Mouse (Mus musculus): ENCODE results near the gene Ros1. TPM values are rescaled to one million over a fixed set of nuclear protein-coding genes. Genes with fewer than 3 reads are reported as not detected.
A peak's percentile ranks its signal among the peaks of the same experiment; 100 is the strongest.

Ros1 gene
- polyA plus RNA-seq, 1 experiment from 2014 or later: not detected

DNA sequence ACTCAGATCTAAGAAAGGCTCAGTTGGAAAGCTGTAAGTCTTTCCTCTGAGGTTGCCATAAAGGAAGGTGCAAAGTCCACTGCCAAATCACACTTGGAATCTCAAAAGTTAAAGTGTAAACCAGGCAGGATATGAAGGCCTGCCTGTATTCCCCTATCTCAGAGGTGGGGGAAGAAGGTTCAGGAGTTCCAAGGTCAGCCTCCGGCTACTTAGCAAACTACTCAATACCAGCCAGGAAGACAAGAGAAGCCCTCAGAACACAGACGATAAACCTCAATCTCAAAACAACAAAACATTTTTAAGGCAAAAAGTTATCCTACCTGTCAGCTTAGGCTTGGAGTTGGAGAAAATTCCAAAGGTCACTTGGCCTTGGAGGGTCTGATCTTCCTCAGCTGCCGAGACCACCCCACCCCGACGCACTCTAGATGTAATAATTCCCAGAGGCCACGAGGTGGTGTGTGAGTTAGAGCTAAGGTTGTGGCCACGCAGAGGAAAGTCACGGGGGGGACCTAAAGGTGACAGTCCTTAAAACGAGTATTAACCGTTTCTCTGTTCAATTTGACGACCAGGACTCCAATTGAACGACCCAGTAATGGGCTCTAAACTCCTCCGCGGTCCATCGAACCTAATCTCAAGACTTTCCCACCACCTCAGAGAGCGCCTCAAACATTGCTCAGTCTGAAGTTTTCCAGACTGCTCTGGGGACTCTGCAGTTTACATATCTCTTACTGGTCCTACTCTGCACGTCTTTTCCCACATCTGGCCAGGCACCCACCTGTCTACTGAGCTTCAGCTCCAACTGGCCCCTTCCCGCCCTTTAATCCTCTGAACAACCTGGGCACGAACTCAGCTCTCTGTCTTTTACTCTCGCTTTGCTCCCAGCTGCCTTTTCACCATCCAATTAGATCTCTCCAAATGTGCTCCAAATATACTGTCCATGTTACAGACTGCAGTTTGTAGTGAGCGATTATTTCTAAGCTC lies 37.4 kb upstream of the Ros1 start:
- peak; percentile 22; the same call in 1 of the 2 replicates for ATAC-seq (ENCODE audit: low FRiP score)
- Histone ChIP-seq H3K9me3 (ENCODE audit: control insufficient read depth, low read length) (no peaks in the 10 kb centered on the region), H3K9ac (ENCODE audit: low read depth, low read length) (no peak overlapping the region), H3K4me2 (replicated peaks; ENCODE audit: low read depth, low read length) (peak overlapping the region; percentile 83), H3K4me1 (replicated peaks; ENCODE audit: control insufficient read depth, insufficient read depth, low read length) (no peaks in the 10 kb centered on the region), H3K36me3 (ENCODE audit: control insufficient read depth, insufficient read depth, low read length) (no peaks in the 10 kb centered on the region), H3K27me3 (ENCODE audit: control insufficient read depth, insufficient read depth, low read length) (no peaks in the 10 kb centered on the region), H3K27ac (ENCODE audit: low read depth, low read length) (no peak overlapping the region), H3K4me3 (ENCODE audit: low read depth, low read length) (peak overlapping the region; percentile 83)
- WGBS: 15% methylated on average over 21 of the region's 21 CpGs
- peak; percentile 62 for DNase-seq (ENCODE audit: low spot score)

DNA sequence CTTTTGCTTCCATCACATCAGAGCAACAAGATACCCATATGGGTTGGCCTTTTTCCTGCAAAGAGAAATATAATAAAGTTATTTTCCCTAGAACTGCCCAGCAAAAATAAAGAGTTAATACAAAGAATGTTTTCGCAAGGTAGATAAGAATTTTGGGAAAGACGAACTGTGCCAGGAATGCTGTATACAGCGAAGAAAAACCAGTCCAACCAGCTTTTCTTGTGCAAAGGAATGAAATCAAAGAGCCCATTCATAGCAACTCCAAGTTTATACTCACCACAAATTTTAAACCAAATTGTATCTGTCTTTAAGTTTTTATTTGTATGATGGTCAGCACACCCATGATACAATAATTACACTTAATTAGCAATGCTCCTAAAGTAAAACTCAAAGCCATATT lies 24.6 kb upstream of the Ros1 start:
- Histone ChIP-seq H3K9ac (ENCODE audit: low read depth, low read length) (no peak overlapping the region), H3K9me3 (ENCODE audit: control insufficient read depth, low read length) (no peaks in the 10 kb centered on the region), H3K4me2 (replicated peaks; ENCODE audit: low read depth, low read length) (no peak overlapping the region), H3K27ac (ENCODE audit: low read depth, low read length) (no peak overlapping the region), H3K4me3 (ENCODE audit: low read depth, low read length) (no peak overlapping the region), H3K36me3 (ENCODE audit: control insufficient read depth, insufficient read depth, low read length) (no peaks in the 10 kb centered on the region), H3K27me3 (ENCODE audit: control insufficient read depth, insufficient read depth, low read length) (no peaks in the 10 kb centered on the region), H3K4me1 (replicated peaks; ENCODE audit: control insufficient read depth, insufficient read depth, low read length) (no peaks in the 10 kb centered on the region)
- DNase-seq (ENCODE audit: low spot score): no peak
- 82% methylated on average over 3 of the region's 3 CpGs for WGBS
- no peak for ATAC-seq (ENCODE audit: low FRiP score)

DNA sequence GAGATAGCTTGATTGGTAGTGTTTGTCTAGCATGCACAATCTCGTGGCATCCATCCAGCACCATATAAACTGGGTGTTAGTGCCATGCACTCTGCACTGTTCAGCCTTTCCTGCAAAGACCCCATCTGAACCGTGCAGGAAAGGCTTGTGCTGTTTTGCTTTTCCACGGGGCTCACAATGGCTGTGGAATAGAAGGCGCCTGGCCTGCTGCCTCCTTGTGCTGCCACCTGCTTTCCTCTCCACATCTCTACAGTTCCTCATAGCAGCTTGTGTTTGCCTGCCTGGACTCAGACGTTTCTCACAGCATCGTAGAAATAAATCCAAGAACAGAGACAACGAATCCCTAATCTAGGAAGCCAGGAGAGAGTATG lies 22.5 kb upstream of the Ros1 start:
- DNase-seq (ENCODE audit: low spot score): no peak
- 55% methylated on average over 7 of the region's 7 CpGs for WGBS

DNA sequence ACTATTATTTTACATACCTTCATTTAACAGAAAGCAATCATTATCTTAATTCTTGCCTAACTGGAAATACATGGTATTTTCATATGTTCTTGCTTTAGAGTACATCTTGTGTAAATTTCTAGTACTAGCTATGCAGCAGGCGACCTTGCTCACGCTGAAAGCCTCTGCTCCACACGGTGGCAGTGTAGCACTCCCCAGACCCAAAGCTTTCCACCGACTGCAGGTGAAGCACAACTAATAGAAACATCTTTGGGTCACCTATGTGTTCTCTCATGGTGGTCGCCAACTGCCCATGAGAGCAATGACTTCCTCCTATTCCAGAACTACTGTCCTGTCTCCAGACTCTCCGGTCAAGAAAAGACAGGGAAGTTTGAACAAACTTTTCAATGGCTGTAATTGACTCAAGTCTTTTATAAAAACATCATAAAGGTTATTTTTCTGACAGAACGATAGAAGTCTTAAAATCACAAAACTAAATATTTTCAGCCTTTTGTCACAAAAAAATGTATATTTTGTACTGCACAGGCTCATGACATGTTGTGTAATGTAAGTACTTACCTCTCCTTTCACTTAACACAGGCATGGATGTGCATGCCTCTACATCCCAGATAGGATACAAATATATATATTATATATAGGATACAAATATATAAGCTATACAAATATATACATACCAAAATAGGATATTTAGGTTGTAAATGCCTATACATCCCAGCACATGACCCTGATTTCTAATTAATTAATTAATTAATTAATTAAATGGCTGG lies 21.9 kb upstream of the Ros1 start:
- H3K9me3 ChIP-seq (ENCODE audit: control insufficient read depth, low read length): no peaks in the 10 kb centered on the region
- no peaks in the 10 kb centered on the region for H3K27me3 ChIP-seq (ENCODE audit: control insufficient read depth, insufficient read depth, low read length)
- H3K4me1 ChIP-seq (replicated peaks; ENCODE audit: control insufficient read depth, insufficient read depth, low read length): no peaks in the 10 kb centered on the region
- H3K27ac ChIP-seq (ENCODE audit: low read depth, low read length): no peak overlapping the region
- WGBS: 23% methylated on average over 7 of the region's 7 CpGs
- H3K9ac ChIP-seq (ENCODE audit: low read depth, low read length): no peak overlapping the region
- H3K4me3 ChIP-seq (ENCODE audit: low read depth, low read length): no peak overlapping the region
- peak; percentile 57 for DNase-seq (ENCODE audit: low spot score)
- no peak overlapping the region for H3K4me2 ChIP-seq (replicated peaks; ENCODE audit: low read depth, low read length)
- peak; percentile 45; the same call in 1 of the 2 replicates for ATAC-seq (ENCODE audit: low FRiP score)
- no peaks in the 10 kb centered on the region for H3K36me3 ChIP-seq (ENCODE audit: control insufficient read depth, insufficient read depth, low read length)

More for the DNA sequence above, 22.5 kb upstream of the Ros1 start:
- H3K36me3 ChIP-seq (ENCODE audit: control insufficient read depth, insufficient read depth, low read length): no peaks in the 10 kb centered on the region
- ATAC-seq (ENCODE audit: low FRiP score): no peak
- H3K4me2 ChIP-seq (replicated peaks; ENCODE audit: low read depth, low read length): no peak overlapping the region
- no peaks in the 10 kb centered on the region for H3K27me3 ChIP-seq (ENCODE audit: control insufficient read depth, insufficient read depth, low read length)
- H3K9ac ChIP-seq (ENCODE audit: low read depth, low read length): no peak overlapping the region
- H3K4me1 ChIP-seq (replicated peaks; ENCODE audit: control insufficient read depth, insufficient read depth, low read length): no peaks in the 10 kb centered on the region
- H3K27ac ChIP-seq (ENCODE audit: low read depth, low read length): no peak overlapping the region
- no peaks in the 10 kb centered on the region for H3K9me3 ChIP-seq (ENCODE audit: control insufficient read depth, low read length)
- H3K4me3 ChIP-seq (ENCODE audit: low read depth, low read length): no peak overlapping the region

DNA sequence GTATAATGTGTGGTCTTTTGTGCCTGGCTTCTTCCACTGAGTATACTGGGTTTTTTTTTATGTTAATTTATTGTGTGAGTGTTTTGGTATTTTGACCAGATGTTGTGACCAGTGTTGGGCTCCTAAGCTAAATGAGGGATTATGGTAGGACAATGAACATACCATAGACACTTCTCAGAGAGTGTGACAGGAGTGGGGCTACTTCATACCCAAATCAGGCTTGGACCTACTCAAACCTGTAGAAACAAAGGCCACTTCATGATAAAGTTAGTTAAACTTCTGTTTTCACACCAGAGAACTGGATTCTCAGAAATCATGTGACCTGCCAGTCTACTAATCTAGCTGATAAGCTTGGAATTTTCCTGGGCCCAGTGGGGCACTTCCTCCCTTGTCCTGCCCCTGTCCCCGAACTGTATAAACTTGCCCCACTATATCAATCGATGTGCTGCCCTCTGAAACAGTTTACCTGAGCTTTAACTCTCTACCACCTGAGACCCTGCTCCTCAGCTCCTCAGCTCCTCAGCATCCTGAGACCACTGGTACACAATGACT lies 20.3 kb upstream of the Ros1 start:
- WGBS: 72% methylated on average over 2 of the region's 2 CpGs
- H3K36me3 ChIP-seq (ENCODE audit: control insufficient read depth, insufficient read depth, low read length): no peaks in the 10 kb centered on the region
- no peaks in the 10 kb centered on the region for H3K9me3 ChIP-seq (ENCODE audit: control insufficient read depth, low read length)
- no peak overlapping the region for H3K9ac ChIP-seq (ENCODE audit: low read depth, low read length)
- no peaks in the 10 kb centered on the region for H3K27me3 ChIP-seq (ENCODE audit: control insufficient read depth, insufficient read depth, low read length)
- DNase-seq (ENCODE audit: low spot score) (no peak), ATAC-seq (ENCODE audit: low FRiP score) (no peak)
- no peaks in the 10 kb centered on the region for H3K4me1 ChIP-seq (replicated peaks; ENCODE audit: control insufficient read depth, insufficient read depth, low read length)
- no peak overlapping the region for H3K27ac ChIP-seq (ENCODE audit: low read depth, low read length)
- H3K4me3 ChIP-seq (ENCODE audit: low read depth, low read length): no peak overlapping the region
- no peak overlapping the region for H3K4me2 ChIP-seq (replicated peaks; ENCODE audit: low read depth, low read length)

DNA sequence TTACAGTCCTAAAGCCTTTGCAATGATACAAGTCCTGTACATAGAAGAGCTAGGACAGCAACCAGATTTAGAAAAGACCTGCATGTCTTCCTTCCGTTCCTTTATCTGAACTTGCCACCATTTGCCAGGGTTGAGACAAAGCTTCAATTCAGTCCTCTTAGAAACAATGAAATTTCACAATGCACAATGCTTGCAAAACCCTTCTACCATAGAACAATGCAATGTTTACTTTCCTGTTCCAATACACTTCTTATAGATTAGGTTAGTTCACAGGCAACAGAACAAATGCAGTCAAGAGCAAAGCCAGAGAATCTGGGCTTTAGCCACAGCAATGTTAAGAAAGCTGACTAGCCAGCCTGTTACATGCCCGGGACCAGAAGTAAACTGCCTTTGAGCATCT lies 9.0 kb upstream of the Ros1 start:
- Histone ChIP-seq H3K27me3 (ENCODE audit: control insufficient read depth, insufficient read depth, low read length) (no peaks in the 10 kb centered on the region), H3K9ac (ENCODE audit: low read depth, low read length) (no peak overlapping the region), H3K9me3 (ENCODE audit: control insufficient read depth, low read length) (no peaks in the 10 kb centered on the region), H3K4me1 (replicated peaks; ENCODE audit: control insufficient read depth, insufficient read depth, low read length) (no peaks in the 10 kb centered on the region), H3K4me2 (replicated peaks; ENCODE audit: low read depth, low read length) (no peak overlapping the region), H3K4me3 (ENCODE audit: low read depth, low read length) (no peak overlapping the region), H3K27ac (ENCODE audit: low read depth, low read length) (no peak overlapping the region), H3K36me3 (ENCODE audit: control insufficient read depth, insufficient read depth, low read length) (no peaks in the 10 kb centered on the region)
- DNase-seq (ENCODE audit: low spot score) (no peak), ATAC-seq (ENCODE audit: low FRiP score) (no peak)
- WGBS: 80% methylated on average over 2 of the region's 2 CpGs

DNA sequence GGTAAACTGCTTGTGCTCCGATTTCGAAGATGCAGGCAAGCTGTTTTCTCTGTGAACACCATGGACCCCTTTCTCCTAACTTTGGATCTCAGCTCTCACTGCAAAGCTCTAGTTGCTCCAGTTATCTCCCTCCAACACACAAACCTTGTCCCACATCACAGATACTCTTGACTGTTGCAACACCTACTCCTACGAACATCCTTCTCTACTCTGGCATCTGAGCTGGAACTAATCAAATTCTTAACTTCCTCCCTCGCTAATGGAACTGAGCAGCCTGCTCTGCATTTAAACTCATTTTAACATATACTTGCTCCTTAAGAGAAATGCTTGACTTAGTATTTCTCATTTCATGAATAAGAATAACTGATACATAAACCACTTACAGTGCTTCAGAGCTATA lies 9.1 kb downstream of the Ros1 start:
- no peak for DNase-seq (ENCODE audit: low spot score)
- ATAC-seq (ENCODE audit: low FRiP score): no peak

DNA sequence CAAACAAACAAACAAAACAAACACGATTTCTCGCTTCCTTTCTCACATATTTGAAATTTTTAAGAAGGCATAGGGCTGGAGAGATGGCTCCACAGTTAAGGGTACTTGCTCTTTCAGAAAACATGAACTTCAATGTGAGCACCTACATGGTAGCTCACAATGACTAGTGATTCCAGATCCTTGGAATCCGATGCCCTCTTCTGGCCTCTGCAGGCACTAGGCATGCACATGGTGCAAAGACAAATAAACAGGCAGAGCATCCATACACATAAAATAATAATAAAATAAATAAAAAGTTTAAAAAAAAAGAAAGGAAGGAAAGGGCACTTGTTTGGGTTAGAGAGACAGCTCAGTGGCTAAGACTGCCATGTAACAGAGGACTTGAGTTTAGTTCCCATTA lies 12.2 kb downstream of the Ros1 start:
- 83% methylated on average over 3 of the region's 3 CpGs for WGBS
- H3K9me3 ChIP-seq (ENCODE audit: control insufficient read depth, low read length): no peaks in the 10 kb centered on the region
- H3K9ac ChIP-seq (ENCODE audit: low read depth, low read length): no peak overlapping the region

More for the DNA sequence above, 9.1 kb downstream of the Ros1 start:
- H3K4me3 ChIP-seq (ENCODE audit: low read depth, low read length): no peak overlapping the region
- H3K27me3 ChIP-seq (ENCODE audit: control insufficient read depth, insufficient read depth, low read length): no peaks in the 10 kb centered on the region
- 88% methylated on average over 4 of the region's 4 CpGs for WGBS
- no peaks in the 10 kb centered on the region for H3K36me3 ChIP-seq (ENCODE audit: control insufficient read depth, insufficient read depth, low read length)
- no peak overlapping the region for H3K9ac ChIP-seq (ENCODE audit: low read depth, low read length)
- no peak overlapping the region for H3K27ac ChIP-seq (ENCODE audit: low read depth, low read length)
- H3K9me3 ChIP-seq (ENCODE audit: control insufficient read depth, low read length): no peaks in the 10 kb centered on the region
- no peaks in the 10 kb centered on the region for H3K4me1 ChIP-seq (replicated peaks; ENCODE audit: control insufficient read depth, insufficient read depth, low read length)
- H3K4me2 ChIP-seq (replicated peaks; ENCODE audit: low read depth, low read length): no peak overlapping the region

More for the DNA sequence above, 12.2 kb downstream of the Ros1 start:
- no peaks in the 10 kb centered on the region for H3K27me3 ChIP-seq (ENCODE audit: control insufficient read depth, insufficient read depth, low read length)
- no peak for DNase-seq (ENCODE audit: low spot score)
- H3K4me1 ChIP-seq (replicated peaks; ENCODE audit: control insufficient read depth, insufficient read depth, low read length): no peaks in the 10 kb centered on the region
- no peak overlapping the region for H3K4me3 ChIP-seq (ENCODE audit: low read depth, low read length)
- H3K36me3 ChIP-seq (ENCODE audit: control insufficient read depth, insufficient read depth, low read length): no peaks in the 10 kb centered on the region
- no peak overlapping the region for H3K27ac ChIP-seq (ENCODE audit: low read depth, low read length)
- H3K4me2 ChIP-seq (replicated peaks; ENCODE audit: low read depth, low read length): no peak overlapping the region
- ATAC-seq (ENCODE audit: low FRiP score): no peak

Data from hindbrain, embryonic 11.5 days (tissue).